Mouse (Mus musculus) ES-E14 (cell line): ENCODE data around the gene Rtn3.

Experiments used
- HCFC1 ChIP-seq: IDR thresholded peaks from 2 replicates; pipeline ENCODE4 v1.6.1; 2012; ENCODE audit warnings: low read length, inconsistent platforms, borderline replicate concordance; ENCODE audit not compliant: insufficient read depth
- MAFK ChIP-seq: IDR thresholded peaks from 2 replicates; pipeline ENCODE4 v1.6.1; 2014; ENCODE audit warnings: mild to moderate bottlenecking, low read depth, low read length, inconsistent platforms; ENCODE audit not compliant: insufficient read depth

DNA sequence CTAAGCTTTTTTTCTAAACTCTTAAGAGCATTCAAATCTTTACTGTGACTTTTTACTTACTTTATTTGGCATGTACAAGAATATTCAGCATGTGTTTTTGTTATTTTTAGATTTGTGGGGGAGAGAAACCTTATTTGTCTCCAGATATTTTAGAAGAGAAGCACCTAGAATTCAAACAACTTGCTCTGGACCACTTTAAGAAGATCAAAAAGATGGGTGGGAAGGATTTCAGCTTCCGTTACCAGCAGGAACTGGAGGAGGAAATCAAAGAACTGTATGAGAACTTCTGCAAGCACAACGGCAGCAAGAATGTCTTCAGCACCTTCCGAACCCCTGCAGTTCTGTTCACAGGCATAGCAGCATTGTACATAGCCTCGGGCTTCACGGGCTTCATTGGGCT is 48.8 kb upstream of the Rtn3 start:
- TF ChIP-seq HCFC1, result no peak
- no peak for TF ChIP-seq MAFK
